Mouse (Mus musculus) urinary bladder, adult 18-20 months (tissue): ENCODE results near the gene Scamp4.

Source experiments
- DNase-seq, 2 experiments: peaks; one replicate each; pipeline ENCODE4 v3.0.0; 2022; ENCODE audit warnings: low spot score in 2 of 2, mixed read lengths in 2 of 2

Gene Scamp4

GRCm38 (mm10) chr10:80653156-80653720 lies 50.6 kb downstream of the Scamp4 start:
- DNase-seq = no peak

GRCm38 (mm10) chr10:80654866-80655265 lies 52.2 kb downstream of the Scamp4 start:
- DNase-seq = no peak

- DNase-seq = no peak
Measured at GRCm38 (mm10) chr10:80655406-80656129, 52.9 kb downstream of the Scamp4 start.

GRCm38 (mm10) chr10:80656130-80656862 lies 53.6 kb downstream of the Scamp4 start:
- DNase-seq = peak; percentile 92 to 96

- no peak for DNase-seq
Measured at GRCm38 (mm10) chr10:80656863-80657623, 54.4 kb downstream of the Scamp4 start, which contains the start of gene Btbd2. TSS of gene Btbd2 (minus strand) at chr10:80657071.

- DNase-seq = no peak
Measured at GRCm38 (mm10) chr10:80658194-80658840, 55.6 kb downstream of the Scamp4 start.

GRCm38 (mm10) chr10:80658841-80659202 lies 56.1 kb downstream of the Scamp4 start:
- no peak for DNase-seq

GRCm38 (mm10) chr10:80659213-80659612 lies 56.5 kb downstream of the Scamp4 start:
- peak in 1 of 2 experiments; percentile 59 for DNase-seq

GRCm38 (mm10) chr10:80661149-80661548 lies 58.5 kb downstream of the Scamp4 start:
- DNase-seq = no peak

GRCm38 (mm10) chr10:80663485-80664196 lies 61.0 kb downstream of the Scamp4 start:
- DNase-seq = no peak

- peak; percentile 85 to 94 for DNase-seq
Measured at GRCm38 (mm10) chr10:80664197-80665015, 61.7 kb downstream of the Scamp4 start.

- peak in 1 of 2 experiments; percentile 74 for DNase-seq
Measured at GRCm38 (mm10) chr10:80665016-80665380, 62.3 kb downstream of the Scamp4 start.
